Mouse (Mus musculus): ENCODE results near the gene Car8. TPM values are rescaled to one million over a fixed set of nuclear protein-coding genes. Genes with fewer than 3 reads are reported as not detected.
"Not testable (repeated sequence)": the region's sequence is repeated elsewhere in the genome, so short reads cannot be mapped to it uniquely, and the experiment has no call there.

The Car8 gene
- total RNA-seq, 2 experiments from 2014 or later = 10.2 to 10.4 TPM

- intact Hi-C loops (cut with DNase I) = no loop called here
- no peak for DNase-seq
These were observed 31.8 kb downstream of the Car8 start for GRCm38 (mm10) chr4:8206918-8207573.

- DNase-seq = no peak
- intact Hi-C loops (cut with DNase I) = no loop called here
These were observed 33.7 kb downstream of the Car8 start for GRCm38 (mm10) chr4:8205089-8205649.

DNA sequence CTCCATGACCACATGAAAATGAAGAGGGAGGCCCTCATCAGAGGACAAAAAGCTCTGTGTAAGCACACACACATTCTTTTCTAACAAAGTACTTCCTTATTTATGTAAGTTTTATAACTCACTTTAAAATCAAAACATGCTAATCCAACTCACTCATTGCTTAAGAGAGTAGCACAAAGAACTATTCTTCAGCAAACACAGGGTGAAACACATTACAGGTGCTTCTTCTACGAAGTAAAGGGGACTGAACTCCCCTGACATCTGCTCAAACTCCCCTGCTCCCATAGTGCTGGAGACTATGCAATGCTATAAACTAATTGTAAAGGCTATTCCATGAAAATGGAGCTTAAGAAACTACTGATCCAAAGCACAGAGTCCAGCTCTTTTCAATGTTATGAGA lies 35.5 kb downstream of the Car8 start:
- intact Hi-C loops (cut with DNase I) = loop anchor here (5.0 kb wide), 1 partner anchor 34 kb away; the partner anchor contains the start of gene Car8
- no peak for DNase-seq

GRCm38 (mm10) chr4:8201631-8202030 lies 37.2 kb downstream of the Car8 start:
- DNase-seq = no peak
- intact Hi-C loops (cut with DNase I) = loop anchor here (5.0 kb wide), 1 partner anchor 36 kb away; the partner anchor contains the start of gene Car8

GRCm38 (mm10) chr4:8200081-8200480 lies 38.8 kb downstream of the Car8 start:
- intact Hi-C loops (cut with DNase I) = loop anchor here (5.0 kb wide), 1 partner anchor 37 kb away; the partner anchor contains the start of gene Car8
- peak in 1 of 2 experiments; percentile 27 for DNase-seq

GRCm38 (mm10) chr4:8198033-8198432 lies 40.8 kb downstream of the Car8 start:
- DNase-seq = no peak
- intact Hi-C loops (cut with DNase I) = no loop called here

DNA sequence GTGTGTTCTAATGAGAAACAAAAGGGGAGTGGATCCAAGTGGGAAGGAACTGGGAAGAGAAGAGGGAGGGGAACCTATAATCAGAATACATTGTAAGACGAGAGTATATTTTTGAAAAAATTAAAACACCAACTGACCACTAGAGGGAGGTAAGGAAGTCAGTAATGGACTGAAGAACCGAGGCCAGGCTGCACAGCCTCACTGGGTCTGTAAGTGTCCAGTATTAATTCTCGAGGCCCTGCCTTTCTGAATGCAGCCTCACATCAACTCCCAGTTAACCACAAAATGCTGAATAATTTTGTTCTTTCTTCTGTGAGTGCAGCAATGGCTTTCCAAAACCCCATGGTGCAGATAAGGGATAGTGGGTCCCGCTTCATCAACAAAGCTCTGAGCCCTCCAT lies 48.4 kb downstream of the Car8 start:
- DNase-seq = no peak
- intact Hi-C loops (cut with DNase I) = no loop called here

DNA sequence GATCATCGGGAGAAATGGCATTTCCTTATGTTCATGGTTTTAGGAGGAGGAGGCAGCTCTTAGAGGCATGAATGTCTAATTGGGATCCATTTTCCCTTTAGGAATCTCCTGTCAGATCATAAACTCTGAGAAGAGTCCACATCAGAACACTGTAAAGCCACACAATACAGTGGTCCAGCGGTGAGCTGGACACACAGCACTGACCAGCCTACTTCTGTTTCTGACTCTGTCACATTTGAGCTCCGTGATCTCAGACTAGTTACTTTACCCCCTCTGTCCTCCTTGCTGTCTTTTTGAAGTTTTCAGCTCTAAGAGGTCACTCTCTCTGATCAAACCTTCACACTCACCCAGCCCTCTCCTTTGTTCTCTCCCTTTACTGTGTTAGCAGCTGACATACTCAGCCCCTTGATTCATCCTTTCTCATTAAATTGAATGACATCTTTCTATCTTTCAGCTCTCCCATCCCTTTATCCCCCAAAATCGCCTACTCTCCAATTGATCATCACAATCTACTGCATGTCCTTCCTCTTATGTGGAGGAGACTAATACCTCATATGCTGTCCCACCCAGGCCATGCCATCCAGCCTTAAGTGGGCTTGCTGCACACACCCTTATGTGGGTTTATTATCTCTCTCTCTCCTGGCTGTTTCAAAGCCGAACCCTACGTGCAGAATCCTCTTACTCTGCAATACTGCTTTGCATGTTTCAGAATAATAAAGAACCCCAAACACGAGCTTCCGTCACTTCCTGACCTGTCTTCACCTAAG lies 51.7 kb downstream of the Car8 start:
- DNase-seq = no peak
- intact Hi-C loops (cut with DNase I) = loop anchor here (5.0 kb wide), 1 partner anchor 180 kb away; no protein-coding TSS in a partner anchor

- no peak for DNase-seq
- intact Hi-C loops (cut with DNase I) = loop anchor here (5.0 kb wide), 1 partner anchor 38 kb away; no protein-coding TSS in a partner anchor
These were observed 58.3 kb downstream of the Car8 start for GRCm38 (mm10) chr4:8180576-8180975.

DNA sequence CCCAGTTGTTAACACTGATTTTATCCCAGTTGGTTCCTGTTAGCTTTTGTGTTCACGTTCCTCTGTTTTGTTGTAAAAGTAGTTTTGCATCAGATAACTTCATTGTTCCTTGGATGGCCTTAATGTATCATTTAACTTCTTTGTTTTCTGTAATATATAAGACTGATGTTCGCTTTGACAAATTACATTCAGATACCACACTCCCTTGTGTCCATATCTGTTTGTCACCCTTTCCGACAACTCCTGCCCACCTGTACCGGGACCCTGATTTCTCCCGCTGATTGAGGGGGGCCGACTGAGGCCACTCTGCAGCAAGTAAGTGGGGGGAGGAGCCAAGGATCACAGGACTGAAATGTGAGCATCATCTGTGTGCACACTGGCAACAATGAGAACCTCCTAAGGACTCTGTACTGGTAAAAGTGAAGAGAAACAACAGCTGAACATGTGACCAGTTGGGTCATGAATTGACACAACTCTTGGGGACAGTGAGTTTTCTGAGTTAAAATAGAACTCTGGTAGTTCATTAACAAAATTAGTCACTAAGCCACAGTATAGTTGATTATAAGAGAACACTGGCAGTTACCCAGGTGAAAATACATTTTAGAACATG lies 84.1 kb downstream of the Car8 start:
- intact Hi-C loops (cut with DNase I) = no loop called here
- no peak for DNase-seq

DNA sequence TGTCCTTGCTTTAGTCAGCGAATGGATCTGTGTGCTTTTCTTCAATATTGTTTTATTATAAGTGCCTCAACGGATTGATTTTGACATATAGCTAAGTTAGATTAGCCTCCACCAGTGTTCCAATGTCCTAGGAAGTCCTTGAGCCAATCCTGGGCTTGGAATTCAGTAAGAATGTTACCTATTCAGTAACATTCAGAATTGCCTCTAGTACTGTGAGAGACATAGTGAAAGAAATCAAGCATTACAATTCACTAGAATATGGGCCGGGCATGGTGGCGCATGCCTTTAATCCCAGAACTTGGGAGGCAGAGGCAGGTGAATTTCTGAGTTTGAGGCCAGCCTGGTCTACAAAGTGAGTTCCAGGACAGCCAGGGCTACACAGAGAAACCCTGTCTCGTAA lies 84.9 kb downstream of the Car8 start:
- DNase-seq = not testable (repeated sequence)

DNA sequence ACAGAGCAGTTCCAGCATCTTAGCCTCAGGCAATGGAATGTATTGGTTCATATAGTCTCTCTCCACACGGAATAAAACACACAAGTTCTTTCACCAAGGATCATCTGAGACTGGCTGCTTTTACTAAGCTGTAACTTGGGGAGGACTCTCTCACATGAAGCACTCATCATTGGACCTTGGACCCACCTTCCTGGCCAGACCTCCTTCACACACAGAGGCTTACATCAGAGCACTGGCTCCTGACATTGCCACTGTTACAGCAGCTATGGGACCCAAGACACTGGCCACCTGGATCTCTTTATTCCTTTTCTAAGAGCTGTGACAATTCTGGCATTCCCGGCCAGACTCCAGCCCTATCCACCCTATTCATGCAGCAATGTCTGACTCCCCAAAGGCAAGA lies 101.4 kb downstream of the Car8 start:
- DNase-seq = no peak
- intact Hi-C loops (cut with DNase I) = no loop called here

More for the DNA sequence above, 84.9 kb downstream of the Car8 start:
- intact Hi-C loops (cut with DNase I) = not testable (repeated sequence)

- DNase-seq = peak in 1 of 2 experiments; percentile 7
- intact Hi-C loops (cut with DNase I) = no loop called here
These were observed 106.8 kb downstream of the Car8 start for GRCm38 (mm10) chr4:8132024-8132423.

- DNase-seq = peak; percentile 11 to 15
- intact Hi-C loops (cut with DNase I) = loop anchor here (10.0 kb wide), 1 partner anchor 121 kb away; the partner anchor contains the start of gene Car8
These were observed 125.3 kb downstream of the Car8 start for GRCm38 (mm10) chr4:8113558-8113957.

GRCm38 (mm10) chr4:8111891-8112290 lies 127.0 kb downstream of the Car8 start:
- intact Hi-C loops (cut with DNase I) = loop anchor here (10.0 kb wide), 1 partner anchor 123 kb away; the partner anchor contains the start of gene Car8
- DNase-seq = no peak

GRCm38 (mm10) chr4:8109906-8110567 lies 128.8 kb downstream of the Car8 start:
- intact Hi-C loops (cut with DNase I) = loop anchor here (10.0 kb wide), 1 partner anchor 125 kb away; the partner anchor contains the start of gene Car8
- no peak for DNase-seq

- DNase-seq = no peak
- intact Hi-C loops (cut with DNase I) = no loop called here
These were observed 137.4 kb downstream of the Car8 start for GRCm38 (mm10) chr4:8101466-8101865.

DNA sequence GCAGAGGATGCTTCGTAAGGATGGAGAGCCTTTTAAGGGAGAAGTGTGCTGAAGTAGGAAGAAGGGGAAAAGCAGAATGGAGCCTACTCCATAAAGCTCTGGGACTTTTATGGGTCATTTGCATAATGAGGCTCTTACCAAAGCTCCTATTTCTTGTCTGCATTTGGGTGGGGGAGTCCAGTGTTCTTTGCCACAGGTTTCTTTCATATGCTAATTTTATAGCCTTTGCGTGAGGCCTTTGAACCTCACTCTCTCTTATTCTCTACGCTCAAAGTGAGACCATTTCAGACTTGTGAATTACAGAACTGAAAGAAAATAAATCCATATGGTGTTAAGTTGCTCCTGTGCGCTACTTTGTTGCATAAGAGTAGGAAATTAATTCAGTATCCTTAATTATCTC lies 140.8 kb downstream of the Car8 start:
- intact Hi-C loops (cut with DNase I) = no loop called here
- no peak for DNase-seq

DNA sequence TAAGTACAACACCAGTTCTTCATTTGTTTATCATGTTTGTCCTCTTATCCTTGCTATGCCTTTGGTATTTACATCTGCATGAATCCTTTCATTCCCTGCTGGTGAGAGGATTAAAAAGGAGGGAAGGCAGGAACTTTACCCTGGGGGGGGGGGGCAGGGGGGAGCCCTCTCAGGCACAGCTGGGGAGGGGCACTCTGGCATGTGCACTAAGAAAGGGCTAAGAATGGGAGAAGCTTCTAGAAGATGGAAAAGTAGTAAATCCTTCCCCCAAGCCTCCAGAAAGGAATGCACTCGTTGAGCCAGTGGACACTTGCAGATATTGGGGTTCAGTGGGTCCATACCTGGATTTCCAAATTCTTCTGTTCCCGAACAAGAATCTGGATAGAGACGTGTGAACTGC lies 141.2 kb downstream of the Car8 start:
- DNase-seq = no peak
- intact Hi-C loops (cut with DNase I) = no loop called here

DNA sequence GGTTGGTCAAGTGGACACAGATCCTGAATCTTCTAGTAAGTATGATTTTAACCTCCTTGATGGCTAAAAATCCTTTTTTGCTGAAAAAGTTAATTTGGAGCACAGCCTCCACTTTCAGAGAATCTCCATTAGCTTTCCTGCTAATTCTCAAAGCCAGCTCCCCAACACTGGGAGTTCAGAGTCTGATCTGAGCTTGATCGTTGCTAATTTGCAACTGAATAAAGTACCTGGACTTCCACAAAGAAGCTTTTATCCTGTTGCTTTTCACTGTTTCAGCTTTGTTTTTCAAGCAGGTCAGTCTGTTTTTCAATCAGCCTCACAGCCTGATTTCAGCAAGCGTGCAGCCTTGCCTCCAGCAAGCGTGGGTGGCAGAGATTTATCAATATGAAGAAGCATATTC lies 145.3 kb downstream of the Car8 start:
- intact Hi-C loops (cut with DNase I); DNase-seq: not testable (repeated sequence)

Measured in heart, postnatal 14 days (tissue).